Mouse (Mus musculus): ENCODE data around the gene Orai2.
"Not testable (repeated sequence)": the region's sequence is repeated elsewhere in the genome, so short reads cannot be mapped to it uniquely, and the experiment has no call there.

Gene Orai2

DNA sequence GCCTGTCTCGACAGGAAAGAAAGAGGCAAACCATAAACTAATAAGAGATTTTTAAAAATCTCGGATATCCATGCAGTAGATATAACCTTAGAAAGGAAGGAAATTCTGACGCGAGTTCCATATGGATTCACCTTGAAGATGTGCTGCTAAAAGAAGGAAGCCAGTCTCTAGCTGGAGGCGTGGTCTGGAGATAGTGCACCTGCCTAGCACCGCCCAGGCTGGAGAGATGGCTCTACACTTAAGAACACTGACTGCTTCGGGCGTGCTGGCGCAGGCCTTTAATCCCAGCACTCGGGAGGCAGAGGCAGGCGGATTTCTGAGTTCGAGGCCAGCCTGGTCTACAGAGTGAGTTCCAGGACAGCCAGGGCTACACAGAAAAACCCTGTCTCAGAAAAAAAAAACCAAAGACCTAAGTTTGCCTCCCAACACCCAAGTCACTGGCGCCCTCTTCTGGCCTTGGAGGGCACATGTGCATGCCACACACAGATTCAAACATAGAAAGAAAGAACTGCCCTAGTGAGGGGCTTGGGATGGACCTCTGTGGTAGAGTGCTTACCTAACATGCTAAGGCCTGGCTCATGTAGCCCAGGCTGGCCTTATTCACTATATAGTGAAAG, 32.7 kb downstream of the Orai2 start:
- peak; percentile 85 for DNase-seq (ENCODE audit: low read depth)

DNA sequence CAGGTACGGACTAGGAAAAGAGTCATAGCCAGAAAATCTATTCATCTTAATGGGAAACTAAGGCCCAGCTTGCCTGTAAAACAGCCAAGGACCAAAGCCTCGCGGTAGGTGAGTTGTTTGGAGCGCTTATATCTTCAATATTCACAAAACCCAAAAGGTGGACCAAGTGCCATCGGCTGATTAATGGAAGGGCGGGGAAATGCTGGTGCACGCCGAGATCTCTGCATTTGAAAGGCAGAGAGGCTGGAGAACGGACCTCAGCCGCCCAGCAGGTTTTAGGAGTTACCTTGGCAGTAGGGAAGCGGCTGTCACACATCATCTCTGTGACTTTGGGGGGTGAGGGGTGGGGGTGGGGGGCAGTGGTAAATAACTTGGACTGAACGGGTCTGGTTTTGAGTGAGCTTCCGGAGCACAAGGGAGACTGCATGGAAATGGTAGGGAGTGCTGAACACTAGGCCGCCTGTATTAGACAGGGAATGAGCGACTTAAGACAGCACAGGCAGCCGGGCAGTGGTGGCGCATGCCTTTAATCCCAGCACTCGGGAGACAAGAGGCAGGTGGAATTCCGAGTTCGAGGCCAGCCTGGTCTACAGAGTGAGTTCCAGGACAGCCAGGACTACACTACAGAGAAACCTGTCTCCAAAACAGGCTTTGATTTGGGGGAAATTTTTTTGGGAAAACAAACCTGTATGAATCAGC, 34.1 kb downstream of the Orai2 start:
- DNase-seq (ENCODE audit: low read depth): no peak

DNA sequence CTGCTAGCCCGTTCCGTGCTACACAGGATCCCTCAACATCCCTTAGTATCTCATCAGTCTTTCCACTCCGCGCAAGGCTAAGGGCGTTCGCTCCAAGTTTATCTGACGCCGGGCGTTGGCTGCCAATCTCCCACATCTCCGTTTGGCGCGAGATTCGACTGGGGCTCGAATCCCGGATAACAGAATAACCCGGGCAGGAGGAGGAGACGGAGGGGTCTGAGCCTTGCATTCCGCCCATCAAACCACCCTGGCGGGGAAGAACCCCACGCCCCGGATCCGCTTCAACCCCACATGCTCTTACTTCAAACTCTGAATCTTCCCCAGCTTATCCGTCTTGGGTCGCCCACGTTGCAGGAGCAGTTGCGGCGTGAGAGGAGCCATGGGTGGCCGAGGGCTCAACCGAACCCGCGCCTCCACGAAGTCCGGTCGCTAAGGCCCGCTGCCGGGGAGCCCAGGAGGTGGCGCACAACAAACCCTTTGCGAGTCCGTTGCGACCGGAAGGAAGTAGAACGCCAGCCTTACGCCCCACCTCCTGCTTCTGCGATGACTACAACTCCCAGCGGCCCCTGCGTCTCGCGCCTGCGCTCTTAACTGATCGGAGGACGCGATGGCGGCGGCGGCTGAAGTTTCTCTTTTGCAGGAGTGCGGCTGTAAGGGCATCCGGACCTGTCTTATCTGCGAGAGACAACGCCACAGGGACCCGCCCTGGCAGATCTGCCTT, 34.8 kb downstream of the Orai2 start, which contains the start of the genes Lrwd1 and Alkbh4:
TSS of gene Lrwd1 (minus strand) at position 504 of the 721 bp plus-strand sequence.
TSS of gene Alkbh4 (plus strand) at position 576 of the 721 bp plus-strand sequence.
- DNase-seq (ENCODE audit: low read depth): peak; percentile 98

DNA sequence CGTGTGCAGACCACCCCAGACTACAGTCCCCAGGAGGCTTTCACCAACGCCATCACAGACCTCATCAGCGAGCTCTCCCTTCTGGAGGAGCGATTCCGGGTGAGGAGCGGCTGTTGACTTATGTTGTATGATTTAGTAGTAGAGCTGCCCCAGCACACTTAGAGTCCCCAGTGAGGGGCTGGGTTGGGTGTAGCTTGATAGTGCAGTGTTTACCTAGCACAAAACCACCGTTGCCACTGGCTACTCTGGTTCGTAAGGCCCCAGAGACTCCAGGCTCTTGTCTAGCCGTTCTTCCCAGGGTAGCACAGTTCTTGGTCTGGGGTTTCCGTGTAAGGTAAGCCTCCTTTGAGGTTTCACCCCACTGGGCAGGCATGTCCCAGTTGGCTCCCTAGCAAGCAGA, 48.3 kb downstream of the Orai2 start:
- no peak for DNase-seq (ENCODE audit: low read depth)

DNA sequence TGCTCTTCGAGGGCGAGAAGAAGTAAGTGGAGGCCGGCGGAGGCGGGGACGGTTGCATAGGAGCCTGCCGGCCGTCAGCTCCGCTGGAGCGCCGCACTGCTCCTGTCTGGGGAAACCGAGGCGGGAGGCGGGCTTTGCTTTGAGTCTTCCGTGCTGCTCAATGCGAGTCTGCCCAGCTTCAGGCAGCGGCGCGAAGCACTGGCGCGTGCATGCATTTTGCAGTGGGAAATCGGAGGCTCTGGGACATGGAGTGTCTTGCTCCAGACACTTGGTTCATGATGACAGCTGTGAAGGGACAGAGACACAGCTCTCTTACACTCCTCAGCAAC, 53.8 kb downstream of the Orai2 start:
- DNase-seq (ENCODE audit: low read depth): no peak

DNA sequence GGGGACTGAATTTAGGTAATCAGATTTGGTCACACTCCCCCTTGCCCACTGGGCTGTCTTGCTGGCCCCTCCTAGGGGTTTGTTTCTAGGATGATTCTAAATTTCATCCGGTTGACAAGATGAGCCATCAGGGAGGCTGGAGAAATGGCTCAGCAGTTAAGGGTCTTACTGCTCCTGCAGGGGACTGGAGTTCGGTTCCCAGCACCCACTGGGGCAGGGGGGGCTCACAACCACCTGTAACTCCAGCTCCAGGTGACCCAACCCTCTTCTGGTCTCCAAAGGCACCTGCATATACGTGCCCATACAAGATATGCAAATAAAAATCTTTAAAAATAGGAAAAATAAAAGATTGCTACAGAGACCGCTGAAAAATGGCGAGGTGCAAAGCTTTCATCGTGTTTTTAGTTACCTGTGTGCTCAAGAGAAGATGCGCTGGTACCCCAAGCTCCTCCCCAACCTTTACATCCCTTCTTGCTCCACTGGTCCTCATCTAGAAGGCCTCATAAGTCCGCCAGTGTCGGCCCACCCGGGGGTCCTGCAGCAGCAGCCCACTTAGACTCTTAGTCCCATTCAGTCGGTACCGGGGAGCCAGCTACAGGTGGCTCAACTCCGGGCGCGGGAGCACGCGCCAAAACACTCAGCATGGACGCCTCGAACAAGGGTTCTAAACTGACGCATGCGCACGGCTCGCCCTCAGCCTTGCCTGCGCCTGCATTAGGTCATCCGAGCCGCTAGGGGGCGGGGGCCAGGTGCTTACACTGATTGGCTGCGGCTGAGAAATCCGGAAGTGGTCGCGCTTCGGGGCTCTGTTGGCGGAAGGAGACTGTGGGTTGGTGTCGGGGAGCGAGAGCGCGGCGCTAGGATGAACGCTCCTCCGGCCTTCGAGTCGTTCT, 54.4 kb downstream of the Orai2 start, which contains the start of gene Polr2j:
TSS of gene Polr2j (plus strand) at position 741 of the 893 bp plus-strand sequence.
- peak; percentile 99 for DNase-seq (ENCODE audit: low read depth)

DNA sequence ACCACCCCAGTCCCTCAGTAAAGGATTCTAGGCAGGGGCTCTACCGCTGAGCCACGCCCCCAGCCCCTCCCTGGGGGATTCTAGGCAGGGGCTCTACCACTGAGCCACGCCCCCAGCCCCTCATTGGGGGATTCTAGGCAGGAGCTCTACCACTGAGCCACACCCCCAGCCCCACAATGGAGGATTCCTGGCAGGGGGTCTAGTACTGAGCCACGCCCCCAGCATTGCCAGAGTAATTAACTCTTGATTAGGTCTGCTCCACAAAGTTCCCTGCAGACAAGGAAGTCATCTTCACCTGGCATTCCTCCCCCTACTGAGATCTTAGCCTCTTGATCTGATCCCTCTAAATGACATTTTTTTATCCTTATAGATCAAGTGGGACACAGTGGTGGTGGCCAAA, 57.0 kb downstream of the Orai2 start:
- not testable (repeated sequence) for DNase-seq (ENCODE audit: low read depth)

DNA sequence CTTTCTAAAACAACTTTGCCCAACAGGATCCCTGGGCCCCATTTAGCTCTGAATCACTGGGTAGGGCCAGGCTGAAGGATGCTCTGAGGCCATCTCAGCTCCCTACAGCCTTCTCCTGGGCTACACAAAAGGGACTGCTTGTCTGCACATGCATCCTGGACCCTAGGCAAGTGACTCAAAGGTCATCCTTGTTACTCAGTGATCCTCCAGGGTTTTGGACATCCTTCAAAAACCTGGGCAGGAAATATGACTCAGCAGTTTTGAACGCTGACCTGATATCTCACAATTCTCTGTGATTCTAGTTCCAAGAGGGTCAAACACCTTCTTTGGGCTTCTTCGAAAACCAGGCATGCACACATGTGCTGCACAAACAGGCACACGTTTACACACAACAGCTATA, 61.5 kb downstream of the Orai2 start:
- no peak for DNase-seq (ENCODE audit: low read depth)

DNA sequence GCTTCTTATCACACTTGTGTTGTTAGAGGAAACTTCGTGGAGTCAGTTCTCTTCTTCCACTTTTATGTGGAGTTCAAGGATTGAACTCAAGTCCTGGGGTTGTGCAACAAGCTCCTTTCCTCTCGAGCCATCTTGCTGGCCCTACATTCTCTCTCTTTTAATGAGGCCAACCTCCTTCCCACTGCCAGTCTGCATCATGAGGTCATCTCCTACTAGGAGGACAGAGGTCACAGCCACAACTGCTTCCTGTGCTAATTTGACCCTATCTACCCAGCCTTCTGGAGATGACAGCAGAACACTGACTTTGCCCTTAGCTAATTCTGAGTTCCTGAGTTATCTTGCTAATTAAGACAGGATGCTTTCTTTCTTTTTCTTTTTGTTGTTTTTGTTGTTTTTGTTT, 62.0 kb downstream of the Orai2 start:
- DNase-seq (ENCODE audit: low read depth): no peak

DNA sequence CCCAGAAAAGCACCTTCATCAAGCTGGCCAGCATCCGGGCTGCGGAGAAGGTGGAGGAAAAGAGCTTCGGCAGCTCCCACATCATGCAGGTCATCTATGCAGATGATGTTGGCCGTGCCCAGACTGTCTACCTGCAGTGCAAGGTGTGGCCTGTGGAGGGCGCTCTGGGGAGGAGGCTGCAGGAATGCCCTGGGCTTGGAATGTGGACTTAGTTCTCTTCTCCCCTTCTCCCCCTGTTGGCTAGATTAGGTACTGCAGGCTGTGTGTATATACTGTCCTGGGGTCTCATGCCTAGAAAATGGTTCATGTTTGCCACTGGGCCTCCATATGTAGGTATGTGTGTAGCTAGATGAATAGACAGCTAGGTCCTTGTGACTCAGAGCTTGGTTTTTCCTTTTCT, 66.0 kb downstream of the Orai2 start:
- DNase-seq (ENCODE audit: low read depth): peak; percentile 65

DNA sequence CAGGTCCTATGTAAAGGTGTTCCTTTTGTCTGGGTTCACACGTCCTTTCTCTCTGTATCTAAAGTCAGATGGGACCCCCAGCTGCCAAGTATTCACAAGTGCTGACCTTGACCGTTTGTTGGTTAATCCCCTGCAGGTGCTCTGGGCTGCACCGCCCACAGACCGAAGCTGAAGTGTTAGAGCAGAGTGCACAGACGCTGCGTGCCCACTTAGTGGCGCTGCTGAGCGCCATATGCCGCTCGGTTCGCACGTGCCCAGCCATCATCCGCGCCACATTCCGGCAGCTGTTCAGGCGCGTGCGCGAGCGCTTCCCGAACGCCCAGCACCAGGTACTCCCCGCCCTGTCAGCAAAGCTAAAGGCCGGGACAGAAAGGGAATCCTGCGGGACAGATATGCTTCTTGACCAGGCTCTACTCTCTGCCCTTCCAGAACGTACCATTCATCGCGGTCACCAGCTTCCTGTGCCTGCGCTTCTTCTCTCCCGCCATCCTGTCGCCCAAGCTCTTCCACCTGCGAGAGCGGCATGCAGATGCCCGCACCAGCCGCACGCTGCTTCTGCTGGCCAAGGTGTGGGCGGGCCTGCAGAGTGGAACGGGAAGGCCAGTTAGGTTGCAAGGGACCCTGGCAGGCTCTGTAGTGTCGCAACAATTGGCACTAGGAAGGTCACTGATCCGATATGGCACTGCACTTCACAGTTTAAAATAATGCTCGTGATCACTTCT, 68.3 kb downstream of the Orai2 start:
- DNase-seq (ENCODE audit: low read depth): peak; percentile 88

DNA sequence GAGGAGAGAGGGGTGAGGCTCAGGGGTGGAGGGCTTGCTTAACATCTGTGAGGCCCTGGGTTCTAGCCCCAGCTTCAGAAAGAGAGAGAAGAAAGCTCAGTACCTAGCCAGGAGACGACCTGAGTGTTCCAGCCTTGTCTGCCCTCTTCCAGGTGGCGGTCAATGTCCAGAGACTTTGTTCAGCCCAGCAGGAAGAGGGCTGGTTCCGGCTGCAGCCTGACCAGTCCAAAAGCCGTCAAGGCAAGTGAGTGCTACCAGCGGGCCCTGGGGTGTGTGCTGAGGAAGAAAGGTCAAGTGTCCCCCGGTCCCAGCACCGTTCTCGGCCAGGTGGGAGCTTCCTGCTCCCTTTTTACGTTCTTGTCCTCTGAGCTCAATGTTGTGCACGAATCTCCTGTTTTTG, 72.0 kb downstream of the Orai2 start:
- no peak for DNase-seq (ENCODE audit: low read depth)

Measured in naive thymus-derived CD4-positive, alpha-beta T cell, adult 2 months (primary cell).